Mouse (Mus musculus) urinary bladder, postnatal 36 days (tissue): ENCODE results near the gene Pwp2.
"Not testable (repeated sequence)": the region's sequence is repeated elsewhere in the genome, so short reads cannot be mapped to it uniquely, and the experiment has no call there.

Experiments
- DNase-seq, 2 experiments: peaks; one replicate each; pipeline ENCODE4 v3.0.0; 2022; ENCODE audit warnings: low spot score in 2 of 2, mixed read lengths in 1 of 2

The Pwp2 gene

DNA sequence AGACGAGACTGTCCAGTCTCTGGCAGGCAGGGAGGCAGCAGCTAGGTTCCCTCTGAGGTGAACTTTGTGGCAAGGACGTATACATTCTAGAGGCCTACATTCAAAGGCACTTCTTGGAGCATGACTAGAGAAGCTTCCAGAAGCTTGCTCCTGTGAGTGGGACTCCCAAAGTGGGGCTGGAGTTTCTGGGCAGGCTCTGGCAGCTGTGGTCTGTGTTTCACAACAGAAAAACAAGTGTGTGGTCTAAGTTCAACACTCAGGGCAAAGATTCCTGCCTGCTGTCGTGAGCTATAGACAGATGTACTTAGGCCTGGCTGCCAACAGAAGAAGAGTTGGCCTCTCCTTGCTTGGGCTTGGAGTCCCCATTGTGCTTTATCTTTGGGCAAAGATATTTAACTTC, 44.1 kb downstream of the Pwp2 start:
- DNase-seq = no peak

DNA sequence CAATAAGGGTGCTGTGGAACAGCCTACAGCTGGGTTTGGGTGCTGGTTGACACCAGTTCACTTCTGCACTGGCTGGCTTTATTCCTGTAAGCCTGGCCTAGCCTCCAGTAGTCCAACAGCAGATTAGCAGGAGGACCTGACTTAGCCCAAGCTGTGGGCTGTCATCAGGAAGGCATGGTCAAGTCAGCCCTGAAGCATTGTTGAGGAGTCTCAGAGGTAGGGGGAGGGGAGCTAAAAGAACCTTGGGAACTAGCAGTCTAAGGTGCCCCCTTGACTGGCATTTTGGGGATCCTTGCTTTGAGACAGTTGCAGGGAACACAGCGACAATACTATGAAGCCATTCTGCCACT, 44.7 kb downstream of the Pwp2 start:
- DNase-seq = no peak

DNA sequence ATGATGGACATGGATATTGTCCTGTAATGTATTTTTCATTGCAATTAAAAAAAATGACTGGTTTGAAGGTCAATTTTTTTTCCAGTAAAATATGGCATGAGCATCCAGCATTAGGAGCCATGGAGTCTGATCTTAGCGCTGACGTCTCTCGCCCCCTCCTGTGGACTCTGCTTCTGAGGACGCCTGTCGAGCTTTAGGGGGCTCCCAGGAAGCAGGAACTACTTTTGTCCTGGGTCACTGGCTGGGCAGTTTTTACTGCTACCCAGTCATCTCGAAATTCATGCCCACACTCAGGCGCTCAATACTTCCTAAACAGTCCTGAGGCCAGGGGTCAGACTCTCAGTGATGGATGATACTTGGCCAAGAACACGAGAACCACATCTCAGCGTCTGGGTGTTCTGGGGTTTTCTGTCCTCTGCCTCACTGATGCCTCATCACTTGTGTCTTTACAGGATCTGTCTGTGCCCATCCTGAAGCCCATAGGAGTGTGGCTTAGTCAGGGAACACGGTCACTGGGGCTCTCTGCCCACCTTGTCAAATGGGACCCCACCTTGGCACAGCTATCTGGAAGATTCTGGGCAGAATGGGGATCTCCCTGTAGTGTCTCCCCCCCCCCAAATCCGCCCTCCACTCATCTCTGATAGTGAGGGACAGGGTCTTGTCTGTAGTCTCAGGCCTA, 45.2 kb downstream of the Pwp2 start:
- DNase-seq = no peak

DNA sequence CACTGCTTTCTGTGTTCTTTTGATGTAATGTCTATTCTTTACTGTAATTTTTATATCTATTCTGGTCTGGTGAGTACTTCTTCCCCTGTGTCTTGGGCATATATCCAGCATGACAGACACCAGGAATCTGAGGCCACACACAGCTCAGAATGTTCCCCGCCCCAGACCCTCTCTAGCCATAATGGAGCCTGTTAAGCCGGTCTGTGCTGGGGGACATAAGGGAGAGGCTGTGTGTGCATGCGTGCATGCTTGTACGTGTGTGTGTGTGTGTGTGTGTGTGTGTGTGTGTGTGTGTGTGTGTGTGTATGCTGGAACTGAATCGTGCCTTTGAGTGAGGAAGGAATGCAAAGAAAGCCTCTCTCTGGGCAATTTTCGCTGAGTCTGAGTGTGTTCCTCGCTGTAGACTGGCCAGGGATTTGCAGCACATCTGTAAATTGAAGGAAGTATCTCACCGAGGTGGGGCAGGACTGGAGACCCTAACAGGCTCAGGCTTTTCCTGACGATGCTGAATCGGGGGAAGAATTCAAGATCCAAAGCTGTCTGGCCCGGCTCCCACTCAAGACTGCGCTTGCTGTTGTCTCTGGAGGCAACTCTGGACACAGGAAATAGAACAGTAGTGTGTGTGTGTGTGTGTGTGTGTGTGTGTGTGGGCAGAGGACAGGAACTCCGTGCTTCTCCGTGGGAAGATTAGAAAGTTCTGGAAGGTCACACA, 46.0 kb downstream of the Pwp2 start:
- DNase-seq = peak; percentile 47 to 48

DNA sequence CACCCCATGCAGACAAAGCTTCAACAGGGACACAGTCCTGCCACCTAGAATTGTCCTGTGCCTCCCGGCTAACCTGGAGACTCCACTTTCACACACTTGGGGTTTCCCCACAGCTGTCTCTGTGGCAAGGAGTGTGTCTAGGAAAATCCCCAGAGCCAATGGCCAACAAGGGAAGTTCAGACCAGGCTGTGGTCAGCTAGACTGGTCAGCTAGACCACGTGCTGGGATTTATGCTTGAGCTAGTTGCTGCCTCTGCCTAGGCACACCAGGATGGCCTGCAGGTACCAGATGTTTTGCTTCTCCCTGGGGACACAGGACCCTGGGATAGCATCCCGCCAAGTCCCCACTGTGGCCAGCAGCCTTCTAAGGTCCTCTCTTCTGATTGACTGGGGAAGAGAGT, 47.8 kb downstream of the Pwp2 start:
- no peak for DNase-seq

DNA sequence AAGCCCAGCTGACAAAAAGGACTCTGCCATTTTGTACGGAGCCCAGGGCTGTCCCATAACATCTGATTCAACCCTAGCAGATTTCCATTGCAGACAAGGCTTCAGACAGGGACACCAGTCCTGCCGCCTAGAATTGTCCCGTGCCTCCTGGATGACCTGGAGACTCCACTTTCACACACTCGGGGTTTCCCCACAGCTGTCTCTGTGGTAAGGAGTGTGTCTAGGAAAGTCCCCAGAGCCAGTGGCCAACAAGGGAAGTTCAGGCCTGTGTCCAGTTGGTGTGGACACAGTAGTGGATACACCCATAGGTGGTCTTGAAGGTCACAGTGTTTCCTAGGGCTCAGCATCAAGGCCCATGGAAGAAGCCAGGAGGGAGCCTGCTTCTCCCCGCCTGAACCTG, 49.0 kb downstream of the Pwp2 start:
- DNase-seq = no peak

DNA sequence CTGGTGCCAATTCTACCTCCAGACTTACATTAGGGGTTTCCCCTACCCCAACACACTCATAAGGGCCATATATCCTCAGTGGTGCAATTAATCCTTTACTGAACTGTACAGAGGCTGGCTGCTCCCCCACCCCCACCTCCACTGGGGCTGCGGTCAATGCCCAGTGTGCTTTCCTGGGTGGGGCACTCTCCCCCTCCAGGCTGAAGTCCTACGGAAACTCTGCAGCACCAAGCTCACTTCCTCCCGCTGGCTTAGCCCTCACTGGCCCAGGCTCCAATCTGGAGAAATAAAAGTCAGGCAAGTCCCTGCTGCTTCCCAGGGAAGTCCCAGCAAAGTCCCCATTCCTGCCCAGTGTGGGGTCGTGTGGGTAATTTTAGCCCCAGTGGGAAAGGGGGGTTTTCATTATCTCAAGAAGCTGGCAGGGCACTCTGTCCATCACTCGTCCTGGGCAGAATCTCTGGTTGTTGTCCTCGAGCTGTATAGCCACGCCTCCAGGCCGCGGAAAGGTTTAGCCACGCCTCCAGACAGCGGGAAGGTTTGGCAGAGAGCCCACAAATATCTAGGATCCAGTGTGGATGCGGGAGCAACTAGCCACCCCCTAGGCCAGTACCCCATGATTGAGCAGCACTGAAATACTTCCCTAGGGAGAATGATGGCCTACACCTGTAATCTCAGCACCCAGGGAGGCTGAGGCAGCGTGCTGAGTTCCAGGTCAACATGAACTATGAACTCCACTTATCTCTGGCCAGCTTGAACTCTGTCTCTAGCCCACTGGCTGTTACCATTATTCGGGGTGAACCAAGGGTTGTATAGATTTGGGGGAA, 49.8 kb downstream of the Pwp2 start:
- DNase-seq = no peak

DNA sequence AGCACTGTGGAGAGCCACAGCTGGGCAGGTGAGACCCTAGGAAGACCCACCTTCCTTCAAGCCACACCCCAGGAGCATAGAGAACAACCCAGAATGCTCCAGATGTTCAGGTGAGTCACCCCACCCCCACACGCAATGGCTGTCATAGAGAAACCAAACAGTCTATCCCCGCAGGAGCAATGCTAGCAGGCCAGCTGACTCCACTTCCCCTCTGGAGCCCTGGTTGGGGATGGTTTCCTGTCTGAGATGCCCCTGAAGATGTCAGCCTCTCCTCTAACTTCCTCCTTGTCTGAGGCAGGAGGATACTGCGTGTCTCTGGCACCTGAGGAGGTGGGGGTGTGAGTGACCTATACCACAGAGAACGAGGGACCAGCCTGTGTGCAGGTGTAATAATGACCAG, 50.5 kb downstream of the Pwp2 start:
- DNase-seq = no peak

DNA sequence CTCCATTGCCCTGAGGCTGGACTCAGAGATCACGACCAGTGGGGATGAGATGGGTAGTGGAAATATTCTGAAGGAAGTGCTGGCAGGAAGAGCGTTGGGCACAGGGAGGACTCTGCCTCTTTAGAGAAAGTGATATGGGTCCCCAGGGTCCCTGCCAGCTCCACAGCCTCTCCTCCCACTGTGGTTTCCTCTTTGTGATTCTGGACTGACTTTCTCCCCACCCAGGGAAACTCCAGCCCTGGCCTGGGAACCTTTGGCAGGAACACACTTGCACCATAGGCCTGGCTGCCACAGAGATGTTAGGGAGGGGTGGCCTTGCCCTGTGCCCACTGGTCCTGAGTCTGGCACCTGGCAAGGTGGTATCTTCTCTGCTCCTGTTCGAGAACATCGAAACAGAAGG, 55.0 kb downstream of the Pwp2 start:
- DNase-seq = no peak

DNA sequence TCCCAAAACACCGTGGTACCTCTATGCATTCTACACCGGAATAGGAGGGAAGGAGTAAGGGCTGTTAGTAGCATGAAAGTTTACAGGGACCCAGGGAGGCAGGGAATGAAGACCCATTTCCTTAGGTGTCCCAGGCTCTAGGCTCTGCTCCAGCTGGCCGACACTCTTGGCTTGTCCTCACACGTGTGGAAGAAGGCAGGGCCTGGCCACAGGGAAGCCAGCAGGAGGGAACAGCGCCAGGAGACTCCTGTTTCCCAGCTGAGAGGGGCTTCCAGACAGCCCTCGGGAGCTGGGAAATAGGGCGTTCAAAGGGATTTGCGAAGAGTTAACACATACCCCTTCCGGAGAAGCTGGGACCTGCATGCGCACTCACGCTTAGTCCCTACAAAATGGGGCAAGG, 55.5 kb downstream of the Pwp2 start:
- DNase-seq = no peak

DNA sequence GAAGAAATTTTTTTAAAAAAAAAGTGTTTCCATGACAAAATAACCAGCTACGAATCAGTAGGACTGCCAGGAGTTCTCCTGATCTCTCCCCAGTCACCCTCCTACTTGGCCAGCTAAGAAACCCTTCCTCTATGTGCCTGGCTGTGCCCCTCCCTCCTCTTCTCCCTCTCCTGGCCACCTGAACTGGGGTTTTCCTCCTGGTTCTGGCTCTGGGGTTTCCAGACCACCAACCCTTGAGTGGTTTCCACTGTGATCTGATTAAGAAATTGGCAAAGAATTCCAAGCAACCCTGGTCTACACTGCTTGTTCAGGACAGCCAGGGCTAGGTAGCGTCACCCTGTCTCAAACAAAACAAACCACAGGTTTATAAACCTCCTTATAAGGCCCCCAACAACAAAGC, 56.3 kb downstream of the Pwp2 start:
- DNase-seq = no peak

DNA sequence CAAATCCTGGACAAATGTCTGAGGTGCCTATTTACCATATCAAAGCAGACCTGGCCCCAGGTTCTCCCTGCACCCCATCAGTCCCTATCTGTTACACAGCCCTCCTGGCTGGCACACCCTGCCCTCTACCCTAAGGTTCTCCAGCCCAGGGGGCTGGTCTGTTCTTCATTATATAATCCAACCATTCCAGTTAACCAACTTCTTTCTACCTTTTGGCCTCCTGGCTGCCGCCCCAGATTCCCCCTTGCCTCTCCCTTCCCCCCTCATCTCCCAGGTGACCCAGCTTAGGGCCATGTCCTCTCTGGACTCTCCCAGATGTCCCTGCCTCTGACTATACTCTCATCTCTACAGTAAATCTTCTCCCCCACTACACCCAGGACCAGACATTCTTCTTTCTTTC, 57.0 kb downstream of the Pwp2 start:
- no peak for DNase-seq

DNA sequence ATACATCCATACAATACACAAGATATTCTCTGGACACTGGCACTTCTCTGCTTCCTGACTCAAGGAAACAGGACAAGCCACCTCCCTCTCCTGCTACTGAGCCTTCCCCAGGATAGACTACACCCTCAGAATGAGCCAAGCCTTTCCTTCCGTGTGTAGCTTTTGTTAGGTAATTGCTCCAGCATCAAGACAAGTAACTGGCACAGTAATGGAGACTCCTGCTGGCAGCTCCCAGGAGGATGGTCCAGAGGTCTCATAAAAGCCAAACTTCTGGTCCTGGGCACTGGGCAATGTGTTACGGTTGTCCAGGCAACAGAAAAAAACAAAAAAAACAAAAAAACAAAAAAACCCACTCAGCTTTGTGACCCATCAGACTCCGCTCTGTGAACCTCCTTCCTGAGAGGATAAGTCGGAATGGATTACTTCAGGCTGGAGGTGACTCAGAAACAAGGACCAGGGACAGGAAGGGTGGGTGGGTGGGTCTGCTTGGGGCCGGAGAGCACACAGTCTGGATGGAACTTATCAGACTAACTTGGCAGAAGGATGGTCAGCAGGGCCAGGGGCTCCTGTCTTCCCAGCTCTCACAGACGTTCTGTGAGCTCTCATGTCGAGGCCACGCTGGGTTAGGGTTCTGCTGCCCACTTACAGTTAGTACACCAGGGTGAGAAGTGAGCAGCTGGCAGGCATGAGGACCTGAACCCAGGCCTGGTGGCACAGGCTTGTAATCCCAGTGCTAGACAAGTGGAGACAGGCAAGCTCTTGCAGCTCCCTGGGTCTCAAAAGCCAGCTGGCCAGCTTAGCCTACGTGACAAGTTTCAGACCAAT, 57.7 kb downstream of the Pwp2 start:
- no peak for DNase-seq

DNA sequence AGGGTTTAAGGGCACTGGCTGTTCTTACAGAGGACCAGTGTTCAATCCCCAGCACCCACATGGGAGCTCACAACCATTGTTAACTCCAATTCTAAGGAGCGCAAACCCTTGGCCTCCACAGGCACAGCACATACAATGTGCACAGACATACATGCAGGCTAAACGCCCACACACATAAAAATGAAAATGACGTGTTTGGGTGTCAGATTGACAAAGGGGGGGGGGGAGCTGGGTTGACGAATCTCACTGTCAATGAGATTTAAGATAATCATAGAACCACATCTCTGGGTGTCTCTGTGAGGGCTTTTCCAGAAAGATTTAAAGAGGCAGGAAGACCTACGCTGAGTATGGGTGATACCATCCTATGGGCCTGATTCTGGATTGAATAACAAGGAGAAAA, 58.6 kb downstream of the Pwp2 start:
- no peak for DNase-seq

DNA sequence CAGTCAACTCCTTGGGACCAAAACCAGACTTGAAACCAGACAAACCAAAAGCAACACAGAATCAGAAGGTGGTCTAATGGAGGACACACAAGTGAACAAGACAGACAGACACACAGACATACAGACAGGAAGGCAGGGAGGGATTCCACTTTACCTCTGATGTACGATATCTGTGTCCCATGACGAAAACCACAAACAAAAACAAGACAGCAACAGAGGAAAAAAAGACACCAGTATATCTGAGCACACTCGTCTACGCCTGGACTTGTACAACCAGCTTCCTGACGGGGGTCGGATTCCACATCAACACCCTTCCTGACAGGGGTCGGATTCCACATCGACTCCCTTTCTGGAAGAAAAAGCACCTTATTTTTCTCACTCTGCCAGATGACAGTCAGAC, 59.9 kb downstream of the Pwp2 start:
- not testable (repeated sequence) for DNase-seq

DNA sequence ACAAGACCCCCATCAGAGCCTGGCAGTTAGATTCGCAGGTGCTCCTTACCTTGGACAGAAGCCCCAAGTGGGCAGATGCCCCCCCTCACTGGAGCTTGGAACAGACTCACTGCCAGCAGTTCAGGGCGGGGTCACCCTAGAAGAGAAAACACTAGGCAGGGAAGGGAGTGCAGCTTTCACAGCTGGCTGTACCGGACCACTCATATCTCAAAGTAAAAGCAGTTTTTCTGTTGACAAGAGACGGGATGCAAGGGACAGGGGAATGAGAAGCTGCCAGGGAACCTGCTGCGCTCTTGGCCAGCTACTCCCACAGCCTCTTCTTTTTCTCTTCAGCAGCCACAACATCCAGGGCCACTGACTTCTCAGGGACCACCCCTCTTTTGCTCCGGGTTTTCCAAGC, 60.8 kb downstream of the Pwp2 start:
- not testable (repeated sequence) for DNase-seq
